Mouse (Mus musculus): ENCODE data around the gene B3galnt2. TPM values are rescaled to one million over a fixed set of nuclear protein-coding genes. Genes with fewer than 3 reads are reported as not detected.

Gene B3galnt2
- 4.3 and 4.8 TPM in 2 replicates for polyA plus RNA-seq (2021; fragmentation: Nextera tagmentation)
- long read RNA-seq, experiment 1, transcript B3galnt2-201 (12 exons, 3,892 nt): major isoform, 39 of 58 reads
- long read RNA-seq, experiment 1, partial matches to known transcripts: 2 of 58 reads
- long read RNA-seq, experiment 1, other reads (novel, unspliced or antisense): 17 of 58 reads
- long read RNA-seq, experiment 2, partial matches to known transcripts: 2 of 11 reads
- long read RNA-seq, experiment 2, other reads (novel, unspliced or antisense): 6 of 11 reads

DNA sequence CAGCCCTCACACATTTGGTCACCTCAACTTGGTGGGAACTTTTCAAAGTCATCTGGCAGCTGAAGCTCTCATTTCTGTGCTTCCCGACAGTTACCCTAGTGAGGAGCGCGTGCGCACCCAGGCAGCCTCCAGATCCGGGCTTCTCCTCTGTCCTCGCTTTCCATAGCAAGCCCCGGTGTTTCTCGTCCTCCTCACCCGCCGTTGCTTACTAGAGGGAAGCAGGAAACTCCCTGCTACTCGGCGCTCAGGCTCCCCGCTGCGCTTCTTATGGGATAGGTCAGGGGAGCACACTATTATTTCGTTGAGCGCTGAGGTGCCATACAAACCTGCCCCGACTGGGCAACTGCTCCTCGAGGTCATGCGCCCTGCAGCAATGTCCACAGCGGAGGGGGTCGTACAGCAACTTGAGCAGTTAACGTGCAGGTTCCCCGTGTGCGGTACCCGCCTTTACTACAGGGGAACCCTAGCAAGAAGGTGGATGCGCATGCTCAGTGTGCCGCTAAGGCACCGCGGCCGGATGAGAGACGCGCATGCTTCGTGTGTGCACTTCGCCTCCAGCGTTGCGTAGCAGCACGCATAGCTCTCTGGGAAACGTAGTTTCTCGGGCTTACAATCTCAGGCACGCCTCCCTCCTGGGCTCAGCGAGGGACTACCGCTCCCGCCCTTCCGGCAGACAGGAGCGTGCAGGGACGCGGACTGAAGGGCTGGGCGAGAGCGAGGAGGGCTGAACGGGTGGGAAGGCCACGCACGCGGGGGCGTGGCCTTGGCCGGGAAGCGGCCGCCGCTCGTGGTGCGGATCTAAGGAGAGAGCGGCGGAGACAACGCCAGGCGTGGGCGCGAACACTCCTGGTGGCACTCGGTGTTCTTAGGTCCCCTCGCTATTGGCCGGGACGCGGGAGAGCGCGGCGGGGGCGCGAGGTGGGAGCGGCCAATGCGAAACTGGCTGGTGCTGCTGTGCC, at the start of gene B3galnt2:
TSS of gene B3galnt2 (plus strand) at position 596 of the 959 bp plus-strand sequence.

GRCm38 (mm10) chr13:14039292-14039965, 85.2 kb downstream of the B3galnt2 start, which contains the start of gene Tbce:
Gene Tbce (minus strand): TSS chr13:14039638.

Other genes with a start within 250 kb of the B3galnt2 start
- 30.5 and 36.9 TPM in 2 replicates for gene Gng4, start 170.4 kb upstream of the B3galnt2 start, polyA plus RNA-seq (2021; fragmentation: Nextera tagmentation)
- 25.0 and 32.6 TPM in 2 replicates for gene Tbce, start 85.2 kb downstream of the B3galnt2 start, polyA plus RNA-seq (2021; fragmentation: Nextera tagmentation)
- gene Arid4b, start 108.8 kb downstream of the B3galnt2 start, polyA plus RNA-seq (2021; fragmentation: Nextera tagmentation): 22.4 and 27.2 TPM in 2 replicates
- gene Ggps1, start 109.0 kb downstream of the B3galnt2 start, polyA plus RNA-seq (2021; fragmentation: Nextera tagmentation): 37.4 and 44.2 TPM in 2 replicates

Measured in left cerebral cortex, adult 6 months (tissue).